Mouse (Mus musculus) retina, postnatal 1 day (tissue): ENCODE measurements around the gene D630003M21Rik.
A peak's percentile ranks its signal among the peaks of the same experiment; 100 is the strongest.

Experiments used
- DNase-seq: peaks from one replicate; pipeline ENCODE4 v3.0.0-alpha.2; 2012

D630003M21Rik gene

DNA sequence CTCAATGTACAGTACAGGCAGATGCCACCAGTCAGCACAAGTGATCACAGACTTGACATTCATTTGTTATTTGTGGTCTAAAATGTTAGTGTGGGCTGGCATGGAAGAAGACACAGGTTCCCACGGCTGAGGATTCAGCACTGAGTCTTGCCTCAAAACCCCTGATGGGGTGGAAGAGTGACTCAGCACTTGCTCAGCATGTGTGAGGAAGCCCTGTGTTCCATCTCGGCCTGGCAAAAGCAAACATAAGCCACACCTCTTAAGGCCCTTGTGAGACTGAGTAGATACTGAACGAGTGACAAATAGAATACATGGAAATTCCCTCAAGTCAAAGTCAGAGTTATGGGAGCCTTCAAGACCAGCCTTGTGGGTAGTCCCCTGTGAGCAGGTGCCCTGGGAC, 4.1 kb upstream of the D630003M21Rik start:
- DNase-seq = no peak

DNA sequence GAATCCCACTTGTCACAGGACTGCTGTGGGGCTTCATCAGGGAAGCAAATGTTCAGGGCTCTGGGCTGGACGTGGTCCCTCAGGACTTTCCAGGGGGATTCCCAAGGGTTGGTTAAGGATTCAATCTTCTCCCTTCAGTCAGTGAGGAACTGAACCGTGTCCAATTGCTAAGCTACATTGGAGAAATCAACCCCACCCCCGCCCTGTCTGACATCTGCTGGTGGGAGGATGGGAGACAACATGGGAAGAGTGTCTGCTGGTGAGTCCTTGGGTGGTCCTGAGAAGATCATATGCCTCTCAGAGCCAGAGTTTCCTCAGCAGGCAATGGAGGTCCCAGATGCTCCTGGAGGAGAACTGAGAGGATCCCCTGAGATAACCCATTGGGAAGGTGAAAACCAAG, 3.4 kb upstream of the D630003M21Rik start:
- peak; percentile 40 for DNase-seq

DNA sequence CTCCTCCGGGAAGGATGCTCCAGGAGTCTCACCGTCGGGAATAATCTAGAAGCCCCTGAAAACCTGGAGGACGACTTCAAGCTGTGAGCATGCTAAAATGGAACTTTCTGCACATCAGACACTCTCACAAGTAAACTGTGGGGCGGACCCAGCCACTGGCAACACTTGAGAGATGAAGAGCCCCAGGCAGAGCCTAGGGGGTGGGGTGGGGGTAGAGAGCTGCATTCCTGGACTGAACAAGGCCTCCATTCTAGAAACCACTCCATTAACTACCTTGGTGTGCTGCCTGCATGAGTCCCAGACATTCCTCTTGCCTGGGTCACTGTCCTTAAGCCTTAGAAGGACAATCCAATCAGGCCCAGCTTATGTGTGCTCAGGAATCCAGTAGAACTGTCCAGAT, 2.0 kb upstream of the D630003M21Rik start:
- DNase-seq = no peak

DNA sequence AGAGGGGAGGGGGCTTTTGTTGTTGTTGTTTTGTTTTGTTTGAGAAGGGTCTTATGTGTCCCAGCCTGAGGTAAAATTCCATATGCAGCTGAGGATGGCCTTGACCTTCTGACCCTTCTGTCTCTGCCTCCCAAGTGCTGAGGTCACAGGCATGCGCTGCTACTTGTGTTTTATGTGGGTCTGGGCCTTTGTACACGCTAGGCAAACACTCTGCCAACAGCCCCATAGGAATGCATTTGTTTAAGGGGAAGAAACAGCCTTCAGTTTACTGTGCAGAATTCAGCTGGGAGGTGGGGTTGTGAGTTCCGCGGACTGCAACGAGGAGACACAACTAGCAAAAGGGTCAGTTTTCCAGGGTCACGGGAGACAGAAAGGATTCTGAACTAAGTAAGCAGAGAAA, 1.6 kb upstream of the D630003M21Rik start:
- no peak for DNase-seq

DNA sequence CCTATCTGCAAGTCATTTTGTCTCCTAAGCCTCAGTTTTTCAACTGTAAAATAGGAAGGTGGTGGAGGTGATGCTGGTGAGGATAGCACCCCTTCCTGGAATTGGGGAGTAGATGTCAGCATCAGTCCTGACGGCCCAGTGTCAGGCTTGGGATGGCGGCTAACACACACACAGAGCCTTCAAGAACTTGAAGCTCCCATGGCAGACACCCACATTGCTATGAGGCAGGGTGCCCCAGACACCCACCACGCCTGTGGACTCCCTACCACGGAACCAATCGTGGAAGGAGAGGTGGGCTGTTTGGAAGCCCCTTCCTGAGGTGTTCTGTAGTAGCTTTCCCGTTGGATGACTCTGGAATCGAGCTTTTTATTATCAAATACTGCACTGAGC, 476 bp upstream of the D630003M21Rik start:
- DNase-seq = no peak

DNA sequence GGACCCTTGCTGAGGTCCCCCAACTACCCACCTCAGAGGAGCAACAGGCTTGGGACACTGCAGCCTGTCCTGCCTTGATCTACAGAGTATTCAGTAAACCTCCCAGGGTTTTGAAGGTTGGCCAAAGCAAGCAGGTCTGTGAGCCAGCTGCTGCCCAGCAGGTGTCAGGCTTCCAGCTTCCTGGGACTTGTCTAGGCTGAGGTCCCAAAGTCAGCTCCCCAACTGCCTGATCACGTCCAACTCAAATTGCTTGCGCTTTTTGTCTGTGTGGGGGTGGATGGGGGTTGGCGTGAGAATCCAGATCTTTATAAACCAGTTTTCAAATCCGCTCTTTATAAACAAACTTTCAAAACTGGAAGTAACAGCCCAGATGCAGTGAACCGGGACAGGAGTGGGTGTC, 3.7 kb downstream of the D630003M21Rik start:
- no peak for DNase-seq

DNA sequence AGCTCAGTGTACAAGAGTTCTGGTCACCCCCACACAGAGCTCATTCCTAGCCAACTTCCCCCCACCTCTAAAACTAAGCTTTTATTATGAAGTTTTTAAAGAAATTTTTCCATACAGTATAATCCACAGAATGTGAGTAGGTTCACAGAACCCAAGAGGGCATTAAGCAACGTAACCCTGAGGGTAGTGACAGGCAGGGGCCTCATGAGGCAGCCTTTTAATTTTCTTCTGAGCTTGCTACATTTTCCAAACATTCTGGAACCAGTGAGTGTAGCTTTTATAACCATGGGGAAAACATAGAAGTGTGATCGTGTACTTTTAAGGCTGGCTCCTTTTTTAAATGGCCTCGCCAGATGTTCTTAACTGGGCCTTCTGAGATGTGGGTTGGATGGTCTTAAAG, 5.5 kb downstream of the D630003M21Rik start:
- no peak for DNase-seq

DNA sequence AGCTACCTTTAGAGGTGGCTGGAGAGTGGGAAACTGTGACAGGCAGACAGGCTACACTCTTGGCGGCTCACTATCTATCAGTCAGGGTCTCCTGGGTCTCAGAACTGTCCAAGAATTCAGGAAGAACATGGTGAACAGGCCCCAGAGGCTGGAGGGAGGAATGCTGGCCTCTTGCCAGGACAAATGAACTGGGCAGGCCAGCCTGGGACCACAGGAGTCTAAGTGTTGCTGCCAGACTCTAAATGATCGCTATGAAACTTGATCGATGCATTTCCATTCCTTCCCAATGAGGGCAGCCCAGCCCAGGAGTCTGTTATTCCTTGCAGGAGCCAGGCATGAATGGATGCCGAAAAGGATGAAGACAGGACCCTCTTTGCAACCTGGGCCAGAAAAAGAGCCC, 6.4 kb downstream of the D630003M21Rik start:
- DNase-seq = no peak

DNA sequence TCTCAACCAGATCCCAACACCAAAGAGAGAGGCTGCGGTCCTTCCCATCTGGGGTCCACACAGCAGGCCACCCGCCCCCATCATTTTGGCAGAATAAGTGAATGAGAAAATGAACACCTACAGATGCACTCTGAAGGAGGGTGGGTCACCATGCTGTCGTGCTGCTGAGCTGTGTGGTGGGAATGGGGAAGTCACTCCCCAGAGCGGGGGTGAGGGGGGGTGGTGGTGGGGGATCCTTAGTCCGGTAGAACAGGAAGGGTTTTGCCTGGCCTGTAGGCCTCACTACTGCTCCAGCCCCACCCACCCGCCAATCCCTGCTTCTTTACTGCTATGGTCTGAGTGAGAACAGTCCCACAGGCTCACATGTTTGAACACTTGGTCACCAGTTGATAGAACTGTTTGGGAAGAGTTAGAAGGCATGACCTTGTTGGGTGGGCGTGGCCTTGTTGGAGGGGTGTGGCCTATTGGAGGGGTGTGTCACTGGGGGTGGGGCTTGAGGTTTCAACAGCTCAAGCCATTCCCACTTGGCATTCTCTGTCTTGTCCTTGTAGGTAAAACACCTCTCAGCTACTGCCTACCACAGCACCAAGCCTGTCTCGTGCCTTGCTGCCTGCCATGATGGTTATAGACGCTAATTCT, 7.5 kb downstream of the D630003M21Rik start:
- DNase-seq = no peak

DNA sequence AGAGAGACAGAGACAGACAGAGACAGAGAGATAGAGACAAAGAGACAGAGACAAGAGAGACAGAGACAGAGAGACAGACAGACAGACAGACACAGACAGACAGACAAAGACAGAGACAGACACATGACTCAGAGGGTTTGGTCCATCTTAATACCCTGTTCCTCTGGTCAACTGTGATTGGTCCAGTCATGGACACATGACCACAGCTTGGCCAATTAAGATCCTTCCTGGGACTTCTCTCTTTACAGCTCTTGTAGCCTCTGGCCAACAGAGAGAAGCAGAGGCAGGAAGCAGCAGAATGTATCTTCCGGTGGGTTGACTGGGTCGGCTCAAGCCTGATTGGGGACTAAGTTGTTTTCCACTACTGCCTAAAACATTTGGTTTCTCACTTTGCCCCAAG, 9.5 kb downstream of the D630003M21Rik start:
- DNase-seq = no peak

DNA sequence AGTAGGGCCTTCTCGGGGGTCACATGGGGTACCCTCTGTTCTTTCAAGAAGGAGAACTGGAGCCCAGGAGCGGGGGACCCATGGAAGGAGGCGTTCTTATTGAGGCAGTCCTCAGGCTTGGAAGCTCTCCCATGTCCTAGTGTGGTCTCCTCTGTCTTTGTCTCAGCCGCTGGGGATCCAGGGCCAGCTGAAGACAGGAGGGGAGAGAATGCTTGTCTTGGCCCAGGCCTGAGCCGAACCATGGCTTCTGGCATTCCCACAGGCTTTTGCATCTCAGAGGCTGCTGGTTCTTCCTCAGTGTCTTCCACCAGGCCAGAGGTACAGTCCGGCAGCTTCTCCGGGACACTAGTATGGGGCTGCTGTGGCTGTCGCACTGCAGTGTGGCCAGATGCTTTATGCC, 12.5 kb downstream of the D630003M21Rik start:
- no peak for DNase-seq

DNA sequence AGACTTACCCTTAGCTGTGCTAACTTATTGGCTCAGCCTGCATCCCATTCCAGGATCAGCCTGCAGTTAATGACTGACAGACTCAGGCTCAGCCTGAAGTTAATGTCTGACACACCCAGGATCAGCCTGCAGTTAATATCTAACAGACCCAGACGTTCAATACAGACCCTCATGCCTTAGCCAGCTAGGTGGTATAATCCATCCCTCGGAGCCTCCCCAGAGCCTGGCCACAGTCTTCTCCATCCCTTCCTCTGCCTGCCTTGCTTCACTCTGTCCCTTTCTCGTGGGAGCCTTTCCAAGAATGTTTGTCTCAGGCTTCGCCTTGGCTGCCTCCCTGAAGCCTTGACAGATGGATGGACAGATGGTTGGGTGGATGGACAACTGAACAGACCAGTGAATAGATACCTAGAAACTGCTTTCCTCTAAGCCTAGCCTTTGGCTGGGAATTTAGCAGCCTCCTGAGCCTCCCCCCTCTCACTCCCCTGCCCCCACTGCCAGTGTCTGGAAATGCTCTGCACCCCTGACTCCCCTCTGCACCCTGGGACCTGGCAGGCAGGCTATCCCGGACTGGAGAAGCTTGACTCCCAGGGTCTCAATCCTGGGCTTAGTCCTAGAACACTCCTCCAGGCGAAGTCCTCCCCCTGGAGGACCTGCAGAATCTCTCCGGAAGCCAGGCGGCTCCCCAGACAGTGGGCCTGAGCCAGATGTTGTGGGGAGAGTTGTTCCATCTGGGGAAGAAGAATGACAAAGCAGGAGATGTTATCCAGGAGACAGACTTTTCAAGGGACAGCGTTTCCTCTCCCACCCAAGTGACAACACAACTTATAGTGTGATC, 13.5 kb downstream of the D630003M21Rik start:
- no peak for DNase-seq

DNA sequence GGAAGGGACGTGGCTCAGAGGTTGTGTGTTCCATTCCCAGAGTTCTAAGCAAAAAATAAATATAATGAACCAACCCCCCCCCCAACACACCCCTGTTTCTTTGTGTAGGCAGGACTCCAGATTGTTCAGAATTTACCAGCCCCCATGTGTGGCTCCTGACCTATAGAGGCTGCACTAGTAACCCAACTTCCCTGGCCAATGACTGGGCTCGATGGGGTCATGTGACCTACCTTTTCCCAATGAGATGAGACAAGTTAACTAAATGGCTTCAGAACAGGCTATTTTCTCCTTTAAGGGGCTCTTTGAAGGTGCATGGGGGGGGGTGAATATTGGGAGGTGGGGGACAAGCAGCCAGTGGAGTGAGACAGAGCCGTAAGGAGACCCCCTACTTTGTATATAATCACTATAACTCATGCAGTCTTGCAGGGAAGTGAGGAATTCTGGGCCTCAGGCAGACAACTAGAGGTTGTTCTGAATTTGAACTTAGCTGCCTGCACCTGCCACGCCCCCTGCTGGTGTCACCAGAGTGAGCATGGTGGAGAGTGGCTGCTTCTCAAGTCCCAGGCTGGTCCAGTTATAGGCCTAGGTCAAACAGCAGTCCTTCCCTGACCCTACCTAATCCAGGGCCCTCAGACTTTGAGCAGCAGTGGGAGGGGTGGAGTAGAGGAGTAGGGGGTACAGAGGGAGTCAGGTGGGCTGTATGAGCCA, 17.1 kb downstream of the D630003M21Rik start:
- no peak for DNase-seq

DNA sequence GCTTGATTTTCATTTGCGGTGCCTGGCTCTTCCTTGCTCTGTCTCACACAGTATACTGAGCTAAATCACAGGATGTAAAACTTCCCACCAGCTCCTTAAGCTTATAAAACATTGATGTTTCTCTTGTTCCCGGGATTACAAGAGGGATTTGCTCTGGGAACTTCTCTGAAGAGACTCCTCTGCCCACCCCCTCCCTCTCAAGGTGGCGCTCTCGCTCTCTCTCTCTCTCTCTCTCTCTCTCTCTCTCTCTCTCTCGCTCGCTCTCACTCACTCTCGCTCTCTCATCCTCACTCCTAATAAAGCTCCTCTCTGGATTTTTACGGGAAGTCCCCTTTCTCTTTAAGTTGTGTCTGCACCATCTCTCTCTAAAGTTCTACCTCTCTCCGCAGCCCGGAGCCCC, 18.1 kb downstream of the D630003M21Rik start:
- peak; percentile 58 for DNase-seq

DNA sequence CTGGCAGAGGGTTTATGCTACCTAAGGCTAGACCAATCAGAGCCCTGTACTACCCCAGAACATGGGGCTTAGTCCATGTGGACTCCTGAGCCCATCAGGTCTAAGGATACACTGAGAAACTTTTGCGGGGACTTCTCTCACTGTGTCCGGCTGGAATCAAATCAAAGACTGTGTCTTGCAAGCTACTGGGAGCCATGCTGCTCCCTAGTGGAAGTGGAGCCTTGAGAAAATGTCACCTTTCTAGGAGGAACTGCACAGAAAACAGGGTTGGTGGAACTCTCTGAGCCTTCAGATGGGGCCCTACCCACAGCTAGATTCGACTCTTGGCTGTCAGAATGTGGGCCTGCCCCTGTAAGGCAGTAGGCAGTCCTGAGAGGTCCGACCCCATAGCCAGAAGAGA, 18.5 kb downstream of the D630003M21Rik start:
- DNase-seq = no peak

DNA sequence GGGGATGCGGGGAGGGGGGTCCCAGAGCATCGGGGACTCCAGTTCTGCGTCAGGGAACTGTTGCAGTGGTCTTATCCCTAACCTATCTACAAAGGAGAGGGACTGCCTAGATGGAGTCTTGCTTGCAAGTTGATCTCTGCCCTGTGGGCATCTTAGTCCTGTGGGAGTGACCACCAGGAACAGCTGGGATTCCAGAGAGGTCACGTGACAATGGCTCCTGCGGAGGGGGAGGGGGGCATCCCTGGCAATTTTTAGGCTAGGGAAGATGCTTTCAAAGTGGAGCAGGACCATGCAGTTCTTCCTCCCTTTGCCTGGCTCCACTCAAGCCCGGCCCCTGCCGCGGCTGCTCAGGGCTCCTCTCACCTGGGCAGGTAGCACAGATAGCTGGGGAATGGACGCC, 19.2 kb downstream of the D630003M21Rik start:
- no peak for DNase-seq

DNA sequence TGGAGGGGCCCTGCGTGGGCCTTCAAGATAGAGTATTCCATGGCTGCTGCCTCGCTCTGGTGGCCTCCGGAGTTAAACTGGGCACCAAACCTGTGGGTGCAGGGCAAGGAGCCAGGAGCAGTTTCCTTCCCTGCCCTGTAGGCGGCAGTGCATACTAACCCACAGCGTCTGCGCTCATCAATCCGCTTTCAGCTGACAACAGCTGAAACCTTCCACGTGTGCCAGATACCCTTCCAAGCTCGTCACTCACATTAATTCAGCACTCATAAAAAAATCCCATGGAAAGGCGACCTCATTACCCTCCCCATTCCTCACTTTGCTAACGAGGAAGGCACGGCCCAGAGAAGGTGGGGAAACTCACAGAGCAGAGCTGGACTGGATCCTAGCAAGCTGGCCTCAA, 21.2 kb downstream of the D630003M21Rik start:
- DNase-seq = peak; percentile 88

DNA sequence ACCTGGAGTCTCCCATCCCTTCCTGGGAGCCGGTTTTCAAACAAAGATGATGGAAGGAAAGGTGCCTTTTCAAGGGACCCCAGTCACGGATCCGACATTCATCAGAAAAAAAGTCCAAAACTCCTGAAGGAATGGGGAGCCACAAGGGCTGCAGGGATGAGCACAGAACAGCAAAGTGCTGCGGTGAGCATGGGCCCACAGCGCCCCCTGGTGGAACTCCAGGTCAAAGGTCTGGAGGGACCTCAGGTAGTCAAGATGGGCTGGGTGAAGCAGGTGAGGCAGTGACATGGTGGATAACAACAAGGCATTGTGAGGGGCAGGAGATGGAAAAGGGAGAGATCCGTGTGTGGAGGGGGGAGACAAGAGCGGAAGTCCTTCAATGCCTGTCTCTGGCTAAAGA, 24.9 kb downstream of the D630003M21Rik start:
- peak; percentile 78 for DNase-seq

DNA sequence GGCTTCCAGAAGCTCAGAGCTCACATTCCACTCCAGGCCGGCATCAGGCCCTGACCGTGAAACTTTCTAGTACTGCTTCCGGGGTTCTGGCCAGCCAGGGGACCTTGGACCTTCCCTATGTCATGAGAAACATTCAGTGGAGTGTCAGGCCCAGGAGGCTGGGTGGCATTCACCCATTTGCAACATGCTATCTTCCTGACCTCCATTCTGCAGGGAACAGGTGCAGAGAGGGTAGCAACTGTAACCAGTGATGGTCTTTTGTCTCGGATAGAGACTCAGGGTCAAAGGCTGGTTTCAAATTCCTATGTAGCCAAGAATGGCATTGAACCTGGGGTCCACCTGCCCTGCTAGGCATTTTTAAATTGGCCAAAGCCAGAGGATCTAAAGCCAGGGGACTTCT, 25.3 kb downstream of the D630003M21Rik start:
- DNase-seq = no peak

DNA sequence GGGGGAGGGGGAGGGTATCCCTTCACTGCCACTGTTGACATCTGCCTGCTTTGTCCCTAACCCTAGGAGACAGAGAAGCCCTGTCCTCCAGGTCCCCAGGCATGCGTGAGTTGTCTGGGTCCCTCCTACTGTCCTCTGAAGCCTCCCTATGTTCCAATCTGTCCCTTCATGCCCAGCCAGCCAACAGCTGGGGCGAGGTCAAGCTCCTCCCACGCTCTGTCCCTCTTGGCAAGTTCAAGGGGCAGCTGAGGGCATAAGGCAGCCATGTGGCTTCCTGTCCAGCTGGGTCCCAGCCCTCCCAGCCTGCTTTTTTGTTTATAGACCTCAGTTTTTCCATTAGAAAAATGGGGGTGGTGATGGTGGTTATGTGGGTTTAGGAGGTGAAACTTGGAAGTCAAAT, 29.7 kb downstream of the D630003M21Rik start:
- DNase-seq = no peak

DNA sequence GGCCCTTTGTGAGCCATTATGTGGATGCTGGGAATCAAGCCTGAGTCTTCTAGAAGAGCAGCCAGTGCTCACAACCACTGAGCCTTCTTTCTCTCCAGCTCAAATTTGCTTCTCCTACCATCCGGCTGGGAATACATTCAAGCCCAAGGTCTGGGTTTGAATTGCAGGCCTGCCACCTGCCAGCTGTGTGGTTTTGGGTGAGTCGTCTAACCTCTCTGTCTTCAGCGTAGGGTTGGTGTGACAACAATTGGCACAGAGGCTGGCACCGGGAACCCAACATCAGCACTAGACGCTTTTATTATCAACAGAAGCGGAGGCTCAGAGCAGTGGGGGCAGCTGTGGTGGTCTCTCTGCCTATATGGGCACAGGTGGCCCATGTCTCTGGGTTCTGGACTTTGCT, 30.2 kb downstream of the D630003M21Rik start:
- no peak for DNase-seq

DNA sequence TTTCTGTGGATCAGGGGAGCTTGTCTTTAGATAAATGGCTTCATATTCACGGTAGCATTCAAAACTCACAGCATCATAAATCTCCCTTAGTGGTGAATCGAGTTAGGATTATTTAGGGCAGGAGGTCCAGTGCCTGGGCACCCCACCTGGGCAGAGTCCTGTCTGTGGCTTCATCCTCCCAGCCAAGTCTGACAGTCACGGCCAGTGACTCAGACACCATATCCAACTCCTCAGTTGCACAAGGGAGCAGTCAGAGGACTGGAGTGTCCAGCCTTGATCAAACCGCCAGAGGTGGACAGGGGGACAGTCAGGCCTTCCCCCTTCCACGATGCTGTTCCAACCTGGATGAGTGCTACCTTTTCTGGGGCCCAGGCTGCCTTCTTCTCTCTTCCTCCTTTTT, 31.1 kb downstream of the D630003M21Rik start:
- DNase-seq = no peak

DNA sequence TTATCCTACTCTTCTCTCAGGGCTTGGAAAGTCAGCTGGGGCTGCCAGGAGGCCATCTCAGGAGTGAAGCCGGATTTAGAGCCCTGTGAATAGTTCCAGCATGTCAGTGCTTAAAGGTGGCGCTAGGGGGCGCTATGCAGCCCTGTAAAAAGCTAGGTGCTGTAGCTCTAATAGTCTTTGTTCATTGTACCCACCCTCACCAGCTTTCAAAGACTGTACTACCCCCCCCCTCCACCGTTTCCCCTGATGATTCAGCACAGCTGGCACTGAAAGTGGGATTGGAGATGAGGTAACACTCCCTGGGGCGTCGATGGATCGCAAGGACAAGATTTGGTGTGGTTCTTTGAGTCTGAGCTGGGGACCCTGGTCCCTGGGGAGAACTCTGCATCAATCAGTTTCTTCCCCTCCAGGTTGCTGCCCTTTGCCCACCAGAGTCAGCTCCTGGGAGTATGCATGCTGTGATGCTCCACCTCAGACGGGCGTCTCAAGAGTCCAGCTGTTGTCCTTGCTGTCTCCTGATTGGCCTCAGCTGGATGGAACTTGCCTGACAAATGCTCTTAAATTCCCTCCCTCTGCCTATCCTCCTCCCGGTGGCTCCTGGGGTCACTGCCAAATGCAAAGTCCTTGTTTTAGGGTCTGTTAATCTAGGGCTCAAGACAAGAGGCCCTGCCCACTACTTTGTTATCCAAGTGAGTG, 33.9 kb downstream of the D630003M21Rik start:
- DNase-seq = peak; percentile 89
